Mouse (Mus musculus) thymus, postnatal 0 days (tissue): Measurements from ENCODE around the gene Cabin1. TPM values are rescaled to one million over a fixed set of nuclear protein-coding genes. Genes with fewer than 3 reads are reported as not detected.

Source experiments
- DNase-seq: peaks from one replicate; pipeline ENCODE4 v3.0.0-alpha.2; 2015; ENCODE audit warnings: low spot score
- polyA plus RNA-seq: library from polyadenylated mRNA; unstranded; fragments of >200 nt; fragmentation: Nextera tagmentation; extraction: Ambion mirVana; gene quantifications from 2 replicates; pipeline ENCODE4 v1.2.1, GENCODE M21; 2015

Gene Cabin1
- polyA plus RNA-seq, 1 experiment from 2014 or later, result 26.1 TPM

- no peak for DNase-seq
Observed at GRCm38 (mm10) chr10:75703504-75703903, 60.6 kb downstream of the Cabin1 start.

GRCm38 (mm10) chr10:75702494-75702893 lies 61.6 kb downstream of the Cabin1 start:
- DNase-seq, result no peak

GRCm38 (mm10) chr10:75701280-75701679 lies 62.9 kb downstream of the Cabin1 start:
- DNase-seq, result no peak

GRCm38 (mm10) chr10:75697693-75698092 lies 66.4 kb downstream of the Cabin1 start:
- no peak for DNase-seq

GRCm38 (mm10) chr10:75696597-75697355 lies 67.4 kb downstream of the Cabin1 start:
- no peak for DNase-seq

GRCm38 (mm10) chr10:75695521-75695920 lies 68.6 kb downstream of the Cabin1 start:
- no peak for DNase-seq

GRCm38 (mm10) chr10:75695078-75695477 lies 69.1 kb downstream of the Cabin1 start:
- no peak for DNase-seq

GRCm38 (mm10) chr10:75694567-75694966 lies 69.6 kb downstream of the Cabin1 start:
- DNase-seq, result no peak

- no peak for DNase-seq
Observed at GRCm38 (mm10) chr10:75693451-75694233, 70.5 kb downstream of the Cabin1 start.

- DNase-seq, result no peak
Observed at GRCm38 (mm10) chr10:75688598-75688997, 75.5 kb downstream of the Cabin1 start.

- DNase-seq, result no peak
Observed at GRCm38 (mm10) chr10:75686724-75687123, 77.4 kb downstream of the Cabin1 start.

- no peak for DNase-seq
Observed at GRCm38 (mm10) chr10:75684035-75685004, 79.8 kb downstream of the Cabin1 start.

GRCm38 (mm10) chr10:75680574-75681001 lies 83.6 kb downstream of the Cabin1 start:
- no peak for DNase-seq

- no peak for DNase-seq
Observed at GRCm38 (mm10) chr10:75679204-75679603, 84.9 kb downstream of the Cabin1 start.

GRCm38 (mm10) chr10:75677989-75678388 lies 86.2 kb downstream of the Cabin1 start:
- DNase-seq, result no peak

GRCm38 (mm10) chr10:75677571-75677970 lies 86.6 kb downstream of the Cabin1 start:
- DNase-seq, result no peak

GRCm38 (mm10) chr10:75676819-75677565 lies 87.1 kb downstream of the Cabin1 start:
- DNase-seq, result no peak

- no peak for DNase-seq
Observed at GRCm38 (mm10) chr10:75676286-75676685, 87.9 kb downstream of the Cabin1 start.

- DNase-seq, result no peak
Observed at GRCm38 (mm10) chr10:75675594-75675993, 88.5 kb downstream of the Cabin1 start.

- no peak for DNase-seq
Observed at GRCm38 (mm10) chr10:75669936-75670335, 94.2 kb downstream of the Cabin1 start.

GRCm38 (mm10) chr10:75667911-75668270 lies 96.2 kb downstream of the Cabin1 start:
- DNase-seq, result no peak
